Mouse (Mus musculus): ENCODE data around the gene Hpca. TPM values are rescaled to one million over a fixed set of nuclear protein-coding genes. Genes with fewer than 3 reads are reported as not detected.

The Hpca gene
- polyA plus RNA-seq, 1 experiment: 1.5 TPM

DNA sequence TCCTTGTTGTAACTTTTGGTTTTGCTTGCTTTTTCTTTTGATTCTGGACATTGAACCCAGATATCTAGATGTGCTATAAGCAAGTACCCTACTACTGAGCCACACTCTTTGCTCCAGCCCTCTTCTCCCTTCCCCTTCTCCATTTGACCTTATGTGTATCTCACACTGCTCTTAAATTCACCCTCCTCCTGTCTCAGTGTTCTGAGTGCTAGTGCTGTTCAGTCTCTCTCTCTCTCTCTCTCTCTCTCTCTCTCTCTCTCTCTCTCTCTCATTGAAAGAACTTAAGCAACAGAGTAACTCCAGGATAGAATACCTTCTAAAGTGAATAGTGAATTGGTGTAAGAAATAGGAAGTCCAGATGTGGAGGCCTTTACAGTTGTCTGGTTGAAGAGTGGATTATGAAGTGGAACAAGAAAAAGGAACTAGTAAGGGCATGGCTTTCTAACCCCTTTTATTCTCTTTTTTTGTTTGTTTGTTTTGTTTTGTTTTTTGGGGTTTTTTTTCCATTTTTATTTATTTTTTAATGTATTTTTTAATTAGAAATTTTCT is 56.1 kb downstream of the Hpca start:
- Histone ChIP-seq H3K27me3 (ENCODE audit: control insufficient read depth, insufficient read depth, low read length, poor library complexity, severe bottlenecking) (no peaks in the 10 kb centered on the region), H3K9me3 (replicated peaks; ENCODE audit: control insufficient read depth, insufficient read depth, low read length, poor library complexity, severe bottlenecking) (no peaks in the 10 kb centered on the region), H3K9ac (ENCODE audit: low read depth, poor library complexity, severe bottlenecking) (no peak overlapping the region), H3K4me1 (ENCODE audit: control insufficient read depth, insufficient read depth, low read length) (peaks cover 2% of the 10 kb centered on the region), H3K4me3 (ENCODE audit: low read depth, low read length) (no peak overlapping the region), H3K36me3 (ENCODE audit: control insufficient read depth, insufficient read depth, low read length, poor library complexity, severe bottlenecking) (no peaks in the 10 kb centered on the region), H3K27ac (ENCODE audit: insufficient read depth, low read length) (no peak overlapping the region)
- no peak for TF ChIP-seq CTCF (IDR thresholded peaks at IDR 0.05; ENCODE audit: low read depth, low read length)
- no peak for TF ChIP-seq POLR2A (IDR thresholded peaks at IDR 0.05; ENCODE audit: insufficient read depth, low read length)
- no peak for TF ChIP-seq EP300 (IDR thresholded peaks at IDR 0.05; ENCODE audit: insufficient read depth, low read depth, low read length)

- no peak overlapping the region for H3K27ac ChIP-seq (ENCODE audit: insufficient read depth, low read length)
- no peak overlapping the region for H3K4me3 ChIP-seq (ENCODE audit: low read depth, low read length)
- peaks cover 1% of the 10 kb centered on the region for H3K4me1 ChIP-seq (ENCODE audit: control insufficient read depth, insufficient read depth, low read length)
- H3K9me3 ChIP-seq (replicated peaks; ENCODE audit: control insufficient read depth, insufficient read depth, low read length, poor library complexity, severe bottlenecking): no peaks in the 10 kb centered on the region
- TF ChIP-seq EP300 (IDR thresholded peaks at IDR 0.05; ENCODE audit: insufficient read depth, low read depth, low read length) (no peak), CTCF (IDR thresholded peaks at IDR 0.05; ENCODE audit: low read depth, low read length) (no peak), POLR2A (IDR thresholded peaks at IDR 0.05; ENCODE audit: insufficient read depth, low read length) (no peak)
- no peaks in the 10 kb centered on the region for H3K27me3 ChIP-seq (ENCODE audit: control insufficient read depth, insufficient read depth, low read length, poor library complexity, severe bottlenecking)
- no peak overlapping the region for H3K9ac ChIP-seq (ENCODE audit: low read depth, poor library complexity, severe bottlenecking)
- no peaks in the 10 kb centered on the region for H3K36me3 ChIP-seq (ENCODE audit: control insufficient read depth, insufficient read depth, low read length, poor library complexity, severe bottlenecking)
Observed at GRCm38 (mm10) chr4:129062281-129063075, 59.4 kb downstream of the Hpca start.

Other genes starting within 250 kb of the Hpca start
- 1.9 and 2.8 TPM in 2 replicates for gene Trim62, start 238.5 kb downstream of the Hpca start, polyA plus RNA-seq (2011; ENCODE audit: insufficient read depth, insufficient read length, low read depth, missing spikeins)
- 31.9 and 32.9 TPM in 2 replicates for gene Azin2, start 159.6 kb downstream of the Hpca start, polyA plus RNA-seq (2011; ENCODE audit: insufficient read depth, insufficient read length, low read depth, missing spikeins)
- 204 and 208 TPM in 2 replicates for gene Ak2, start 130.1 kb downstream of the Hpca start, polyA plus RNA-seq (2011; ENCODE audit: insufficient read depth, insufficient read length, low read depth, missing spikeins)
- gene Rnf19b, start 63.8 kb downstream of the Hpca start, polyA plus RNA-seq (2011; ENCODE audit: insufficient read depth, insufficient read length, low read depth, missing spikeins): 38.8 and 43.4 TPM in 2 replicates
- gene Tmem54, start 16.5 kb downstream of the Hpca start, polyA plus RNA-seq (2011; ENCODE audit: insufficient read depth, insufficient read length, low read depth, missing spikeins): 6.9 and 8.9 TPM in 2 replicates
- gene Fndc5, start 15.0 kb upstream of the Hpca start, polyA plus RNA-seq (2011; ENCODE audit: insufficient read depth, insufficient read length, low read depth, missing spikeins): 2.7 and 3.3 TPM in 2 replicates
- gene S100pbp, start 67.7 kb upstream of the Hpca start, polyA plus RNA-seq (2011; ENCODE audit: insufficient read depth, insufficient read length, low read depth, missing spikeins): 80.0 and 83.5 TPM in 2 replicates
- 90.6 and 99.8 TPM in 2 replicates for gene Yars, start 67.7 kb upstream of the Hpca start, polyA plus RNA-seq (2011; ENCODE audit: insufficient read depth, insufficient read length, low read depth, missing spikeins)
- 50.2 and 55.1 TPM in 2 replicates for gene C77080, start 139.4 kb upstream of the Hpca start, polyA plus RNA-seq (2011; ENCODE audit: insufficient read depth, insufficient read length, low read depth, missing spikeins)
- gene Sync, start 165.6 kb upstream of the Hpca start, polyA plus RNA-seq (2011; ENCODE audit: insufficient read depth, insufficient read length, low read depth, missing spikeins): 0.87 and 0.90 TPM in 2 replicates
- gene Rbbp4, start 213.3 kb upstream of the Hpca start, polyA plus RNA-seq (2011; ENCODE audit: insufficient read depth, insufficient read length, low read depth, missing spikeins): 375 and 419 TPM in 2 replicates
- 138 and 146 TPM in 2 replicates for gene Zbtb8os, start 213.7 kb upstream of the Hpca start, polyA plus RNA-seq (2011; ENCODE audit: insufficient read depth, insufficient read length, low read depth, missing spikeins)